Mouse (Mus musculus): ENCODE data around the gene Hsf2.

GRCm38 (mm10) chr10:57487201-57487600 is 1.0 kb downstream of the Hsf2 start:
- TF ChIP-seq CTCF (IDR thresholded peaks at IDR 0.05; ENCODE audit: low read depth) (no peak), EP300 (IDR thresholded peaks at IDR 0.05; ENCODE audit: low read depth) (no peak)

Data from liver, postnatal 0 days (tissue).